Mouse (Mus musculus) limb, embryonic 15.5 days (tissue): ENCODE results near the gene 4933411K16Rik. TPM values are rescaled to one million over a fixed set of nuclear protein-coding genes. Genes with fewer than 3 reads are reported as not detected.
"Not testable (repeated sequence)": the region's sequence is repeated elsewhere in the genome, so short reads cannot be mapped to it uniquely, and the experiment has no call there.

Experiments used
- ATAC-seq: fragments of 200-750 bp; cut with Nextera tagmentation; 2 replicates; pipeline ENCODE4 v1.8.0; 2017; ENCODE audit warnings: low read depth, moderate TSS enrichment; ENCODE audit not compliant: insufficient number of reproducible peaks, low FRiP score, low TSS enrichment
- H3K27ac ChIP-seq: fragments of 300-500 bp; sonication (generic); 2 replicates; pipeline ENCODE4 v1.5.1; 2015; ENCODE audit warnings: moderate library complexity, mild to moderate bottlenecking, inconsistent platforms
- H3K27me3 ChIP-seq: fragments of 300-500 bp; sonication (generic); 2 replicates; pipeline ENCODE4 v1.6.1; 2015; ENCODE audit warnings: inconsistent platforms
- H3K36me3 ChIP-seq: fragments of 300-500 bp; sonication (generic); 2 replicates; pipeline ENCODE4 v1.6.1; 2015; ENCODE audit warnings: inconsistent platforms
- H3K4me1 ChIP-seq: fragments of 300-500 bp; sonication (generic); 2 replicates; pipeline ENCODE4 v1.6.1; 2015; ENCODE audit warnings: inconsistent platforms
- H3K4me2 ChIP-seq: fragments of 300-500 bp; sonication (generic); 2 replicates; pipeline ENCODE4 v1.6.1; 2015; ENCODE audit warnings: mild to moderate bottlenecking, inconsistent platforms
- H3K4me3 ChIP-seq: fragments of 300-500 bp; sonication (generic); 2 replicates; pipeline ENCODE4 v1.5.1; 2015; ENCODE audit warnings: mild to moderate bottlenecking, inconsistent platforms
- H3K9ac ChIP-seq: fragments of 300-500 bp; sonication (generic); 2 replicates; pipeline ENCODE4 v1.6.1; 2015; ENCODE audit warnings: inconsistent platforms
- H3K9me3 ChIP-seq: fragments of 300-500 bp; sonication (generic); 2 replicates; pipeline ENCODE4 v1.6.1; 2016; ENCODE audit warnings: inconsistent platforms
- WGBS: fragments of 180-500 bp; shearing (Covaris S2); methylation state at CpG from one replicate; pipeline ENCODE4 v1.1.7; 2015; 5-methylcytosine and 5-hydroxymethylcytosine counted together
- polyA plus RNA-seq: library from polyadenylated mRNA; unstranded; fragments of >200 nt; fragmentation: Nextera tagmentation; extraction: Ambion mirVana; gene quantifications from 2 replicates; pipeline ENCODE4 v1.2.1, GENCODE M21; 2015

The 4933411K16Rik gene
- polyA plus RNA-seq, 1 experiment from 2014 or later, result not detected

DNA sequence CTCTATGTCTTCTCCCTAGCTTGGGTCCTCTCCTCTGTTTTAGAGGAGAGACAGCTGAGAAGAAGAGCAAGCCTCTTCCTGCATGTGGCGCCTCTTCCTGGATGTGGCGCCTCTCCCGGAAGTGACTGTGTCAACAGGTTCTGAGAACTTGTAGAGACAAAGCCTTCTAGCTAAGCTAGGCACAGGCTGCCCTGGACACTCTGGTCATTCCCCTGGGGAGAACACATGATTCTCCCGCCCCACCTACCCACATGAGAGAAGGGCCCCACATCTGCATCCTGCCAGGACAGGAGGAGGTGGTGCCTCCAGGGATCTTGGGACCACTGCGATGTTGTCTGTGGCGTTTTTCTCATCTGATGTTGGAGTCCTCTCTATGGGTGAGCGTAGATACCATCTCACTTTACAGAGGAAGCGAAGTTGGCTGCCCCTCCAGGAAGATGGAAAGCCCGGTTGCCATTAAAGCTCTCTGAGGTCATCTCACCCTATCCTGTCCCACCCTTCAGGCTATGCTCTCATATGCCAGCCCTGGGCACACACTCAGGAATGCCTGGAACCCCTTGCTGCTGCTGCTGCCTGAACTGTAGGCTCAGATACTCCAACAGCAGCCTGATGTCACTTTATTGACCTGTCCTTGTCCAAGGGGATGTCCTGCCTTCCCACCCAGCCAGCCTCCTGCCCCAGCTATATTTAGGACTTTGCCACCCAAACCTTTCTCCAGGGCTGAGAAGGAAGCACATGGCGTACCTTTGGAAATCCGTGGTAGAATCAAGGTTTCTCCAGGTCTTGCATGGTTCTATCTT is 16.6 kb downstream of the 4933411K16Rik start:
- Histone ChIP-seq H3K4me1 (no peaks in the 10 kb centered on the region; the same call in 1 of the 2 replicates), H3K9ac (no peak overlapping the region), H3K4me3 (no peak overlapping the region), H3K27ac (no peak overlapping the region), H3K36me3 (no peaks in the 10 kb centered on the region), H3K9me3 (no peaks in the 10 kb centered on the region), H3K27me3 (no peaks in the 10 kb centered on the region), H3K4me2 (no peak overlapping the region)
- no peak for ATAC-seq
- 76% methylated on average over 11 of the region's 11 CpGs for WGBS

GRCm38 (mm10) chr19:42069241-42069525 is 17.1 kb downstream of the 4933411K16Rik start:
- Histone ChIP-seq H3K9me3 (no peaks in the 10 kb centered on the region), H3K4me2 (no peak overlapping the region), H3K27ac (no peak overlapping the region), H3K9ac (no peak overlapping the region), H3K27me3 (no peaks in the 10 kb centered on the region), H3K4me1 (no peaks in the 10 kb centered on the region; the same call in 1 of the 2 replicates), H3K36me3 (no peaks in the 10 kb centered on the region), H3K4me3 (no peak overlapping the region)
- WGBS, result 52% methylated on average over 6 of the region's 6 CpGs
- no peak for ATAC-seq

DNA sequence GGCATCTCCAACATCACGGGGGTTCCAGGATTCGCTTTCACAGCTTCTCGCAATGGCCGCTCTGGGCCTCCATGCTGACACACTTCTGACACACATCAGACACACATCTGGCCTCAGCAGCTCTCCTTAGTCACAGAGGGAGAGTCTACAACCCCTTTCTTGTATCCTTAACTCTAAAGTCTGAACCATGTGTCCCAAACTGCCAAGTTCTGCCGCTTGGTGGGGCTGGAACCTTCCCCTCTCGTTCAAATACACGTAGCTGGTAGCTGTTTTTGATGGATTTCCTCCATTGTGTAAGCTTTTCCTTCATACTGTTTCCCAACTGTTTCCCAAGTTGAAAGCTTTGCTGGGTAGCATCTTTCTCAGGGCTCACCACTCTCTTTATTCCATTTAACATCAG is 19.2 kb downstream of the 4933411K16Rik start:
- H3K36me3 ChIP-seq, result peaks cover 4% of the 10 kb centered on the region; the same call in 1 of the 2 replicates
- H3K9ac ChIP-seq, result no peak overlapping the region
- WGBS, result 77% methylated on average over 7 of the region's 7 CpGs
- no peaks in the 10 kb centered on the region for H3K27me3 ChIP-seq
- no peak for ATAC-seq
- H3K4me1 ChIP-seq, result no peaks in the 10 kb centered on the region; the same call in 1 of the 2 replicates
- H3K9me3 ChIP-seq, result no peaks in the 10 kb centered on the region
- H3K4me3 ChIP-seq, result no peak overlapping the region
- no peak overlapping the region for H3K27ac ChIP-seq
- H3K4me2 ChIP-seq, result no peak overlapping the region

DNA sequence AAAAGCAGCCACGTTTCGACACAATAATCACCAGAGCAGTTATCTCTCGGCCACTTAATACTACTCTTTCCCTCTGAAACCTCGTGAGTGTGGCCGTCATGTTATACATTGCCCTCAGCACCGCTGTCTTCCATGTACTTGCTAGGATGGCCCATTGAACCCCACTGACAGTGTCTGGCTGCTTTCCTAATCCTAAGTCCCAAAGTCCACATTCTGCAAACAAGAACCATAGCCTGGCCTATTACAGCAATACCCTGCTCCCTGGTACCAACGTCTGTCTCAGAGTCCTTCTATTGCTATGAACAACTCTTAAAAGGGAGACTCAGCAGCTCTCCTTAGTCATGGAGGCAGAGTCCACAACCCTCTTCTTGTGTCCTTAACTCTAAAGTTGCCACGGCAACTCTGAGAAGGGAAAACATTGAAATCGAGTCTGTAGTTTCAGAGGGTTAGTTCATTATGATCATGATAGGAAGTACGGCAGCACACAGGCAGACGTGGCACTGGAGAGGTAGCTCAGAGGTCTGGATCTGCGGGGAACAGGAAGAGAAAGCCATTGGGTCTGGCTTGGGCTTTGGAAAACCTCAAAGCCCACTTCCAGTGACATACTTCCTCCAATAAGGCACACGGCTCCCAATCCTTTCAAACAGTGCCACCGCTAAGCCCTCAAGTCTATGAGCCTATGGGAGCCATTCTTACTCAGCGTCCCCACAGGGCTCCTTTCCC is 20.0 kb downstream of the 4933411K16Rik start:
- WGBS, result 80% methylated on average over 15 of the region's 15 CpGs
- no peak overlapping the region for H3K4me2 ChIP-seq
- no peak for ATAC-seq

GRCm38 (mm10) chr19:42072802-42073201 is 20.8 kb downstream of the 4933411K16Rik start:
- H3K4me1 ChIP-seq, result no peaks in the 10 kb centered on the region; the same call in 1 of the 2 replicates
- H3K4me2 ChIP-seq, result no peak overlapping the region
- no peak overlapping the region for H3K9ac ChIP-seq
- no peak overlapping the region for H3K27ac ChIP-seq
- ATAC-seq, result no peak
- H3K27me3 ChIP-seq, result no peaks in the 10 kb centered on the region
- 67% methylated on average over 7 of the region's 7 CpGs for WGBS
- no peak overlapping the region for H3K4me3 ChIP-seq
- no peaks in the 10 kb centered on the region for H3K9me3 ChIP-seq
- H3K36me3 ChIP-seq, result peaks cover 4% of the 10 kb centered on the region; the same call in 1 of the 2 replicates

More for the DNA sequence above, 20.0 kb downstream of the 4933411K16Rik start:
- H3K27ac ChIP-seq, result no peak overlapping the region
- H3K27me3 ChIP-seq, result no peaks in the 10 kb centered on the region
- H3K36me3 ChIP-seq, result peaks cover 4% of the 10 kb centered on the region; the same call in 1 of the 2 replicates
- H3K4me1 ChIP-seq, result no peaks in the 10 kb centered on the region; the same call in 1 of the 2 replicates
- no peak overlapping the region for H3K4me3 ChIP-seq
- no peaks in the 10 kb centered on the region for H3K9me3 ChIP-seq
- no peak overlapping the region for H3K9ac ChIP-seq

GRCm38 (mm10) chr19:42075051-42075450 is 23.0 kb downstream of the 4933411K16Rik start:
- no peak overlapping the region for H3K4me3 ChIP-seq
- peaks cover 4% of the 10 kb centered on the region; the same call in 1 of the 2 replicates for H3K36me3 ChIP-seq
- H3K27ac ChIP-seq, result no peak overlapping the region
- ATAC-seq, result no peak
- no peaks in the 10 kb centered on the region for H3K9me3 ChIP-seq
- H3K9ac ChIP-seq, result no peak overlapping the region
- H3K27me3 ChIP-seq, result no peaks in the 10 kb centered on the region
- H3K4me1 ChIP-seq, result no peaks in the 10 kb centered on the region
- 87% methylated on average over 2 of the region's 2 CpGs for WGBS
- H3K4me2 ChIP-seq, result no peak overlapping the region

DNA sequence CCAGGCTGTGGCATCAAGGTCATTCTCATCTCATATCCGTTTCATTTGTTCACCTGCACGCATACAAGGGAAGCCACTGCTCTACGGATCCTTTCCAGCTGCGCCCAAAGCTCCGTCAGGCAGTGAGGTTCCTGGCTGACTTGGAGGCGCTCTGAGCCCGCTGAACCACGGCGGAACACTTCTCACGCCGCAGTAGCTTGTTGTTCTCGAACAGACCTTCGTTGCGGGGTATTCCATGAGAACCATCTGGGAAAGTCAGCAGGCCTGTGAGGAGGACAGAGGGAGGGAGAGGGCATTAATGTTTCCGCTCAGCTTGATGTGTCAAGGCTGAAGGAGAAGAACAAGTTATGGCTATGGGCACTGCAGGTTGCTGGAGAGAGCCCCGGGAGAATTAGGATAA is 23.9 kb downstream of the 4933411K16Rik start:
- no peaks in the 10 kb centered on the region for H3K9me3 ChIP-seq
- peaks cover 4% of the 10 kb centered on the region; the same call in 1 of the 2 replicates for H3K36me3 ChIP-seq
- ATAC-seq, result no peak
- H3K27ac ChIP-seq, result no peak overlapping the region
- 92% methylated on average over 16 of the region's 16 CpGs for WGBS
- no peak overlapping the region for H3K9ac ChIP-seq
- no peak overlapping the region for H3K4me3 ChIP-seq
- no peaks in the 10 kb centered on the region for H3K4me1 ChIP-seq
- H3K4me2 ChIP-seq, result no peak overlapping the region
- H3K27me3 ChIP-seq, result no peaks in the 10 kb centered on the region

GRCm38 (mm10) chr19:42078566-42078965 is 26.5 kb downstream of the 4933411K16Rik start:
- Histone ChIP-seq H3K4me1 (no peaks in the 10 kb centered on the region), H3K4me3 (no peak overlapping the region), H3K4me2 (no peak overlapping the region), H3K36me3 (peaks cover 4% of the 10 kb centered on the region; the same call in 1 of the 2 replicates), H3K9me3 (no peaks in the 10 kb centered on the region), H3K9ac (no peak overlapping the region), H3K27me3 (no peaks in the 10 kb centered on the region), H3K27ac (no peak overlapping the region)
- ATAC-seq, result no peak
- WGBS, result 94% methylated on average over 8 of the region's 8 CpGs

DNA sequence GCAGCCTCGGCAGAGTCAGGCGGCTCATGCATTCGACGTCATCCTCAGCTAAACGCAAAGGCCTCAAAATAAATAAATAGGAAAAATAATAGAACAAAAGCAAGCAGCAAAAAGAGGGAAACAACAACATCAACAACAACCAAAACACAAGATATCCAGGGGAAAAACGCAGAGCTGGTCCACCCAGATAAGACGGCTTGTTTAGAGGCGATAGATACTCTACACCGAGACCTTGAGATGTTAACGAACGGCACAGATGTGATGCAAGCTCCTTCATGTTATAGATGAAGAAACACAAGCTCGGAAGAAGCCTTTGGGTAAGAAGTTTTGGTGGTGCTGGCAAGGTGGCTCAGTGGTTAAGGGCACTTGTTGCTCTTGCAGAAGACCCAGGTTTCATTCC is 27.0 kb downstream of the 4933411K16Rik start:
- Histone ChIP-seq H3K9me3 (no peaks in the 10 kb centered on the region), H3K4me1 (no peaks in the 10 kb centered on the region), H3K4me2 (no peak overlapping the region), H3K4me3 (no peak overlapping the region), H3K27ac (no peak overlapping the region), H3K9ac (no peak overlapping the region), H3K36me3 (peaks cover 4% of the 10 kb centered on the region; the same call in 1 of the 2 replicates), H3K27me3 (no peaks in the 10 kb centered on the region)
- ATAC-seq, result no peak
- WGBS, result 95% methylated on average over 12 of the region's 12 CpGs

DNA sequence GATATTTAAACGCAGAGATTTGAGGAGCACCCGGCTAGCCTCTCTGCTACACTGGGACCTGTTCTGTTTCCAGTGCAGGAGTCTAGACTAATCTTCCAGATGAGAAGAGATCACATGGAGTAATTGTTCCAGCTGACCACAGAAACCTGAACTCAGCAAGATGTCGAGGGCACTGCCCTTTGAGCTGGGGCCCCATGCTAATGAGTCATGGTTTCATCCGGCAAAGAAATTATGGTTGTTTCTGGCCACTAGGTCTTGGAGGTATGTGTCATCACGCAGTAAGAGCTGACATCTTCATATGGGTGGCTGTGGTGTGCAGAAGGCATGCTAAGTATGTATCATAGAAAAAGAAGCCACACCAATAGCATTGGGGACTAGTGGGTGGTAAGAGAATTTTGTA is 27.9 kb downstream of the 4933411K16Rik start:
- no peak for ATAC-seq
- Histone ChIP-seq H3K9me3 (no peaks in the 10 kb centered on the region), H3K36me3 (peaks cover 4% of the 10 kb centered on the region; the same call in 1 of the 2 replicates), H3K9ac (no peak overlapping the region), H3K27me3 (no peaks in the 10 kb centered on the region), H3K4me1 (no peaks in the 10 kb centered on the region), H3K4me2 (no peak overlapping the region), H3K4me3 (no peak overlapping the region), H3K27ac (no peak overlapping the region)
- 78% methylated on average over 5 of the region's 5 CpGs for WGBS

- no peak for ATAC-seq
- Histone ChIP-seq H3K4me1 (peaks cover under 1% of the 10 kb centered on the region), H3K27me3 (no peaks in the 10 kb centered on the region), H3K4me2 (no peak overlapping the region), H3K9me3 (no peaks in the 10 kb centered on the region), H3K27ac (no peak overlapping the region), H3K4me3 (no peak overlapping the region), H3K36me3 (peaks cover 3% of the 10 kb centered on the region; the same call in 1 of the 2 replicates), H3K9ac (no peak overlapping the region)
- WGBS, result 83% methylated on average over 11 of the region's 11 CpGs
These were observed 28.4 kb downstream of the 4933411K16Rik start for GRCm38 (mm10) chr19:42080469-42080868.

DNA sequence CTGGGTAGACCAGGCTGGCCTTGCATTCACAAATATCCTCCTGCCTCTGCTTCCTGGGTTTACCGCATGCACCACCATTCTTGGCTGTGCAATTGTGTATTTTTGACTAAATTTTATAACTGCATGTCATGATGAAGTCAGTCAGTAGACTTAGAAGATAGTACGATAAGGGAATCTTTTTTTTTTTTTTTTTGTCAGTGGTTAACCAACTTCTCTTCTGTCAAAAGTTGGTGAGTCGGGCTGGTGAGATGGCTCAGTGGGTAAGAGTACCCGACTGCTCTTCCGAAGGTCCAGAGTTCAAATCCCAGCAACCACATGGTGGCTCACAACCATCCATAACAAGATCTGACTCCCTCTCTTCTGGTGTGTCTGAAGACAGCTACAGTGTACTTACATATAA is 29.6 kb downstream of the 4933411K16Rik start:
- ATAC-seq, H3K4me3 ChIP-seq, H3K27me3 ChIP-seq, H3K36me3 ChIP-seq, H3K4me2 ChIP-seq, H3K9ac ChIP-seq, H3K9me3 ChIP-seq, H3K27ac ChIP-seq: not testable (repeated sequence)
- H3K4me1 ChIP-seq, result peaks cover 11% of the 10 kb centered on the region
- WGBS, result 93% methylated on average over 5 of the region's 5 CpGs
